Mouse (Mus musculus): ENCODE results near the gene Tmem213. TPM values are rescaled to one million over a fixed set of nuclear protein-coding genes. Genes with fewer than 3 reads are reported as not detected.
A peak's percentile ranks its signal among the peaks of the same experiment; 100 is the strongest.

The Tmem213 gene
- polyA plus RNA-seq, 1 experiment from 2014 or later: not detected

GRCm38 (mm10) chr6:38128115-38128514, 19.1 kb downstream of the Tmem213 start:
- ATAC-seq: no peak
- Histone ChIP-seq H3K4me1 (replicated peaks; ENCODE audit: control insufficient read depth, insufficient read depth, low read length) (no peaks in the 10 kb centered on the region), H3K9me3 (ENCODE audit: control insufficient read depth) (no peaks in the 10 kb centered on the region), H3K27ac (ENCODE audit: low read depth, low read length) (no peak overlapping the region), H3K4me3 (ENCODE audit: low read depth, low read length) (no peak overlapping the region), H3K27me3 (replicated peaks; ENCODE audit: control insufficient read depth, insufficient read depth, low read length) (no peaks in the 10 kb centered on the region), H3K9ac (ENCODE audit: low read depth, low read length) (no peak overlapping the region), H3K36me3 (ENCODE audit: control insufficient read depth, insufficient read depth) (no peaks in the 10 kb centered on the region; the same call in 1 of the 2 replicates), H3K4me2 (replicated peaks; ENCODE audit: low read depth) (no peak overlapping the region)
- WGBS: 84% methylated on average over 14 of the region's 14 CpGs
- TF ChIP-seq CTCF (IDR thresholded peaks at IDR 0.05; ENCODE audit: low read depth): no peak

- H3K9ac ChIP-seq (ENCODE audit: low read depth, low read length): no peak overlapping the region
- no peaks in the 10 kb centered on the region; the same call in 1 of the 2 replicates for H3K36me3 ChIP-seq (ENCODE audit: control insufficient read depth, insufficient read depth)
- H3K4me1 ChIP-seq (replicated peaks; ENCODE audit: control insufficient read depth, insufficient read depth, low read length): no peaks in the 10 kb centered on the region
- H3K27ac ChIP-seq (ENCODE audit: low read depth, low read length): no peak overlapping the region
- no peak for ATAC-seq
- no peak overlapping the region for H3K4me3 ChIP-seq (ENCODE audit: low read depth, low read length)
- no peaks in the 10 kb centered on the region for H3K9me3 ChIP-seq (ENCODE audit: control insufficient read depth)
- WGBS: 97% methylated on average over 5 of the region's 5 CpGs
- no peaks in the 10 kb centered on the region for H3K27me3 ChIP-seq (replicated peaks; ENCODE audit: control insufficient read depth, insufficient read depth, low read length)
- H3K4me2 ChIP-seq (replicated peaks; ENCODE audit: low read depth): no peak overlapping the region
- peak; percentile 28; the same call in 1 of the 2 replicates for TF ChIP-seq CTCF (IDR thresholded peaks at IDR 0.05; ENCODE audit: low read depth)
These were observed 20.8 kb downstream of the Tmem213 start for GRCm38 (mm10) chr6:38129883-38130282.

DNA sequence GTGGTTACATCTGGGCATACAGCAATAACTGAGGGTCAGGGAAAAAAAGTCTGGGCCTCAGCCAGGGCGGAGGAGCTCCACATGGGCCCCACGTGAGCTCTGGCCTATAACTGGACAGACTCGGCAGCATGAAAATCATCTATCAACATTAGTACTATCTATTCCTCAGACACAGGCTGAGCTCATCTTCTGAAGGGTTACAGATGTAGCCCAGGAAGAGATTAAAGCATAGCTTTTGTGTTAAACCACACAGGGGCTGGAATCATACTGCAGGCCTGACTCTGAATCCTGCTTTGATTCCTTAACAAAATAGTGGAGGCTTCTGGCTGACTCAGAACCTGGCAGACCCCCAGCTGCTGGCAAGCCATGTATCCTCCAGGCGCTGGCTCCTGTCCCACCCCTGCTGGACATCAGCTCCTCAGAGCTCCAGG, 22.8 kb downstream of the Tmem213 start:
- WGBS: 51% methylated on average over 4 of the region's 4 CpGs
- H3K27ac ChIP-seq (ENCODE audit: low read depth, low read length): no peak overlapping the region
- no peak overlapping the region for H3K4me3 ChIP-seq (ENCODE audit: low read depth, low read length)
- TF ChIP-seq CTCF (IDR thresholded peaks at IDR 0.05; ENCODE audit: low read depth): no peak
- H3K9me3 ChIP-seq (ENCODE audit: control insufficient read depth): no peaks in the 10 kb centered on the region
- no peak overlapping the region for H3K4me2 ChIP-seq (replicated peaks; ENCODE audit: low read depth)
- H3K36me3 ChIP-seq (ENCODE audit: control insufficient read depth, insufficient read depth): no peaks in the 10 kb centered on the region; the same call in 1 of the 2 replicates
- ATAC-seq: no peak
- no peaks in the 10 kb centered on the region for H3K4me1 ChIP-seq (replicated peaks; ENCODE audit: control insufficient read depth, insufficient read depth, low read length)
- no peaks in the 10 kb centered on the region for H3K27me3 ChIP-seq (replicated peaks; ENCODE audit: control insufficient read depth, insufficient read depth, low read length)
- H3K9ac ChIP-seq (ENCODE audit: low read depth, low read length): no peak overlapping the region

GRCm38 (mm10) chr6:38134806-38135559, 25.9 kb downstream of the Tmem213 start:
- 85% methylated on average over 8 of the region's 8 CpGs for WGBS
- ATAC-seq: no peak

GRCm38 (mm10) chr6:38139086-38139485, 30.0 kb downstream of the Tmem213 start:
- no peak overlapping the region for H3K27ac ChIP-seq (ENCODE audit: low read depth, low read length)
- no peak for TF ChIP-seq CTCF (IDR thresholded peaks at IDR 0.05; ENCODE audit: low read depth)
- H3K4me2 ChIP-seq (replicated peaks; ENCODE audit: low read depth): no peak overlapping the region
- no peaks in the 10 kb centered on the region for H3K36me3 ChIP-seq (ENCODE audit: control insufficient read depth, insufficient read depth)
- H3K4me1 ChIP-seq (replicated peaks; ENCODE audit: control insufficient read depth, insufficient read depth, low read length): no peaks in the 10 kb centered on the region
- H3K27me3 ChIP-seq (replicated peaks; ENCODE audit: control insufficient read depth, insufficient read depth, low read length): no peaks in the 10 kb centered on the region
- H3K9ac ChIP-seq (ENCODE audit: low read depth, low read length): no peak overlapping the region
- ATAC-seq: no peak
- H3K4me3 ChIP-seq (ENCODE audit: low read depth, low read length): no peak overlapping the region
- WGBS: 88% methylated on average over 3 of the region's 3 CpGs
- H3K9me3 ChIP-seq (ENCODE audit: control insufficient read depth): no peaks in the 10 kb centered on the region

More at GRCm38 (mm10) chr6:38134806-38135559, 25.9 kb downstream of the Tmem213 start:
- Histone ChIP-seq H3K36me3 (ENCODE audit: control insufficient read depth, insufficient read depth) (no peaks in the 10 kb centered on the region), H3K27ac (ENCODE audit: low read depth, low read length) (no peak overlapping the region), H3K4me2 (replicated peaks; ENCODE audit: low read depth) (no peak overlapping the region), H3K4me1 (replicated peaks; ENCODE audit: control insufficient read depth, insufficient read depth, low read length) (no peaks in the 10 kb centered on the region), H3K9ac (ENCODE audit: low read depth, low read length) (no peak overlapping the region), H3K9me3 (ENCODE audit: control insufficient read depth) (no peaks in the 10 kb centered on the region), H3K4me3 (ENCODE audit: low read depth, low read length) (no peak overlapping the region), H3K27me3 (replicated peaks; ENCODE audit: control insufficient read depth, insufficient read depth, low read length) (no peaks in the 10 kb centered on the region)
- TF ChIP-seq CTCF (IDR thresholded peaks at IDR 0.05; ENCODE audit: low read depth): no peak

- TF ChIP-seq CTCF (IDR thresholded peaks at IDR 0.05; ENCODE audit: low read depth): no peak
- no peak overlapping the region; the same call in 1 of the 2 replicates for H3K27ac ChIP-seq (ENCODE audit: low read depth, low read length)
- H3K27me3 ChIP-seq (replicated peaks; ENCODE audit: control insufficient read depth, insufficient read depth, low read length): no peaks in the 10 kb centered on the region
- no peaks in the 10 kb centered on the region for H3K36me3 ChIP-seq (ENCODE audit: control insufficient read depth, insufficient read depth)
- H3K9ac ChIP-seq (ENCODE audit: low read depth, low read length): no peak overlapping the region
- H3K4me2 ChIP-seq (replicated peaks; ENCODE audit: low read depth): no peak overlapping the region
- no peak overlapping the region for H3K4me3 ChIP-seq (ENCODE audit: low read depth, low read length)
- H3K4me1 ChIP-seq (replicated peaks; ENCODE audit: control insufficient read depth, insufficient read depth, low read length): no peaks in the 10 kb centered on the region; the same call in 1 of the 2 replicates
- 89% methylated on average over 9 of the region's 9 CpGs for WGBS
- no peak for ATAC-seq
- H3K9me3 ChIP-seq (ENCODE audit: control insufficient read depth): no peaks in the 10 kb centered on the region
These were observed 31.3 kb downstream of the Tmem213 start for GRCm38 (mm10) chr6:38140402-38140801.

All from intestine, postnatal 0 days (tissue).